Mouse (Mus musculus) liver, postnatal 0 days (tissue): Measurements from ENCODE around the gene Slit3.

ENCODE experiments used
- CTCF ChIP-seq: sonication (generic); IDR thresholded peaks from 2 replicates; pipeline ENCODE4 v1.5.1; 2016; ENCODE audit warnings: antibody characterized with exemption, low read depth
- EP300 ChIP-seq: IDR thresholded peaks from 2 replicates; pipeline ENCODE4 v1.6.1; 2016; ENCODE audit warnings: antibody characterized with exemption, low read depth, mild to moderate bottlenecking

DNA sequence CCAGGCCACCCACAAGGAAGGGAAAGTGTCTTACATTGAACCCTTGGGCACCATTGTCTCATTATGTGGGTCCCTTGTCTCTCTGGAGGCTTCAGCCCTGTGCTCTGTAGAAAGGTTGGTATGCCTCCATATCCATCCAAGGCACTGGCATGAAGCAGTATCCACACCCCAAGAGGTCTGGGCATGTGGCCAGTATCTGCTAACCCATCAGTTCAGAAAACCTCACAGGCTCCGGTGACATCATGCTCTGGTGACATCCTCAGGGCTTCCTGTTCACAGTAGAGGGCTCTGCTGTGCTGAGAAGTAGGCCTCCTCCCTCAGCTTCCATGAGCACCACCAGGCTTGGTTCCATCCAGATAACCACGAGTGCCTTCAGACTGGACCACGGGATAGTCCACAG, 506.8 kb downstream of the Slit3 start:
- no peak for TF ChIP-seq CTCF
- no peak for TF ChIP-seq EP300
